Mouse (Mus musculus): ENCODE measurements at regions not wholly inside any gene's neighbourhood (a gene's known extent, or its start where the extent isn't known, plus 50 kb on each side); places are given as distances from the start of the nearest gene placed in this dataset.
A peak's percentile ranks its signal among the peaks of the same experiment; 100 is the strongest.

GRCm38 (mm10) chr2:149467801-149468200, 62.9 kb downstream of the Cst10 start:
- DNase-seq (ENCODE audit: low spot score) = peak; percentile 38

GRCm38 (mm10) chr2:149472411-149472810, 67.6 kb downstream of the Cst10 start:
- no peak for DNase-seq (ENCODE audit: low spot score)

DNA sequence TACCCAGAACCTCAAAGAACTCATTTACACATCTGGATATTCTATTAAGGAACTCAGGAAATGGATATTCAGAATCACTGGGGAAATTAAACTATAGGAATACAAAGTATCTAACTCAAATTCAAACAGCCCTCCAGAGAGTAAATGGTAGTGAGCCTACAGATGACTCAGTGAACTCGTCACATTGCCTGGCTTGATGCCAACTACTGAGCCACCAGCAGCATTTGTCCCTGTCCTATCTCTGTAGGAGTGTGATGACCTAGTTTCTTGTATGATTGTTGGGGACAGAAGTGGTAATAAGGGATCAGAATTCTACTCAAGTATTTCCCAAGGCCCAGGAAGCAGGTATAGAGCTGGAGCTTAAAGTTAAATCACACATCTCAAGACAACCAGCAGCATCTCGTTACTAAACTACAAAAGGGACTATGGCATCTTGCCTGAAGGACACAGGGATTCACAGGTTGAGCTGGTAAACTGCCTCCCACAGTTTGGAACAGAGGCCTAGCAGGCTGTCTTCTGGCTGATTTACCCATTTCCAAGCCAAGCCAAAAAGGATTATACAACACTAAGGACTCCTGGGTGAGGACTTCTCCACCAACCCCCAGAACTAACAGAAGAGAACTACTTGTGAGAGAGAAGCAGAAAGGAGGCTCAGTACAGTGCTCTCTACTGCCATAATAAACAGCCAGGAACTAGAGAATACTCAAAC, 88.6 kb downstream of the Cst10 start:
- DNase-seq (ENCODE audit: low spot score) = no peak

DNA sequence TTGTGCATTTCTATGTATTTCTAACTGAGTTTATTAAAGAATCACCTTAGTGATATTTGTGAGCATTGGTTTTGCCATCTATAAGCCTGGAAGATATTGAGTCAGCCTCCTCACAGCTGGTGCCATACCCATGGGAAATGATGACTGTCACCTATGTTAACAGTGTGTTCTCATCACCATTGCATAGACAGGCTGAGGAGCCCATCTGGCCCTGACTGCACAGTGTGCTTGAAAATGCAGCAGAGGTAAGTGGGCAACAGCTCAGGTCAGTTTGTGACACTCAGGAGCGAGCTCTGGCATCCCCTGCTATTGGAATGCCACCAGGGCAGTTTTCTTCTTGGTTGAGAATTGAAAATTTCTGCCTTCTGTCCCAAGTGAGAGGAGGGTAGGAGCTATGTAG, 108.0 kb downstream of the Cst10 start:
- no peak for DNase-seq (ENCODE audit: low spot score)

DNA sequence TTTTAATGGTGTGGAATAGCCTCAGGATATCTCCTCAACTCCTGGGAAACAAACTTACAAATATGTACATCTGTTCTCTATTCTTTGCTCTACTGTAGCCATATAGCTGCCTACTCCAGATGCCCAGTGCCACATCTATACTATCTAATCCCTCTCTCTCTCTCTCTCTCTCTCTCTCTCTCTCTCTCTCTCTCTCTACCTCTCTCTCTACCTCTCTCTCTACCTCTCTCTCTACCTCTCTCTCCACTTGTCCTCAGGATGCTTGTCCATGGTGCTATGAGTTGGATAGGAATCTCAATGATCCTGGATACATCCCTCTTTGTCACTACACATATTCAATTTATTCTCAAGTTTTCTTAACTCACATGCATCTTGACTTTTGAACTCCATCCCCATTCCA, 119.6 kb downstream of the Cst10 start:
- DNase-seq (ENCODE audit: low spot score) = no peak

DNA sequence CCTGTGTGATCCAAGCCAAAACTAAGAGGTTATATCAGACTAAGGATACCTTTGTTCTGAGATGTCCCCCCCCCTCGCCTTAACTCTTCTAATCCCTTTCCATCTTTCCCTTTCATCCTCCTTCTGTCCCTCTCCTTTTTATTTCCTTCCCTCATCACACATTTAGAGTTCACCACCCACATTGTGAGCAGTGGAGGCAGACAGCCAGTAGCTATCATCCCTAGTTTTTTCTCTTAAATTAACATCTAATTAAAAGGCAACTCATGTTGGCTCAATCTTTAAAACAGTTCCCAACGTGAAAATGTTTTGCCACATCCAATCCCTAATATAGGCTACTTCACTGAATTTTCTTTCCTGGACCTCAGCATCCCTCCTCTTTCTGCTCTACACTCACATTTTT, 138.0 kb downstream of the Cst10 start:
- no peak for DNase-seq (ENCODE audit: low spot score)

GRCm38 (mm10) chr2:149545708-149546107, 140.9 kb downstream of the Cst10 start:
- no peak for DNase-seq (ENCODE audit: low spot score)

DNA sequence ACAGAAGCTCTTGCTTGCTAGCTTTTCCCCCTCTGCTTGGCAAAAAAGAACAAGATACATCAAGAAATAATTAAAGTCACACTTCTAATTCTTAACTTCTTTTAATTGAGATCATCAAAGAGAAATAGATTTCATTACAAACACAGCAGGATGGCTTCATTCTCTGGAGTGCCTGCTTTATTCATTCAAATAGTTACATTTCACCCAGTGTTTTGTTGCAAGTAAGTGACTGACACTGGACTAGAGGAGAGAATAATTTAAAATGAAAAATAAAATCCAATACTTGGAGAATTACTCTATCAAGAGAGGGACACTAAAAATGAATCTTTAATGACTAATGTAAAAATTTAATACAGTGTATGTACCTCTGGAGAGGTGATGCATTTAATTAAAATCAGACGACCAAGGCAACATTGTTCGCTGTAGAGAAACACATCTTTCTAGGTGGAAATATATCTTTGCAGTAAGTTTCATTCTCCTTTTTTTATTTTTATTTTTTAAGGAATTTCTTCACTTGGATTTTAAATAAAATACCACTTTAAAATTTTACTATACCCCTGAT, 141.9 kb downstream of the Cst10 start:
- DNase-seq (ENCODE audit: low spot score) = no peak

GRCm38 (mm10) chr2:149555209-149555608, 150.4 kb downstream of the Cst10 start:
- no peak for DNase-seq (ENCODE audit: low spot score)

- DNase-seq (ENCODE audit: low spot score) = no peak
These were observed 168.9 kb downstream of the Cst10 start for GRCm38 (mm10) chr2:149573773-149574172.

GRCm38 (mm10) chr2:149602581-149602980, 197.7 kb downstream of the Cst10 start:
- DNase-seq (ENCODE audit: low spot score) = no peak

DNA sequence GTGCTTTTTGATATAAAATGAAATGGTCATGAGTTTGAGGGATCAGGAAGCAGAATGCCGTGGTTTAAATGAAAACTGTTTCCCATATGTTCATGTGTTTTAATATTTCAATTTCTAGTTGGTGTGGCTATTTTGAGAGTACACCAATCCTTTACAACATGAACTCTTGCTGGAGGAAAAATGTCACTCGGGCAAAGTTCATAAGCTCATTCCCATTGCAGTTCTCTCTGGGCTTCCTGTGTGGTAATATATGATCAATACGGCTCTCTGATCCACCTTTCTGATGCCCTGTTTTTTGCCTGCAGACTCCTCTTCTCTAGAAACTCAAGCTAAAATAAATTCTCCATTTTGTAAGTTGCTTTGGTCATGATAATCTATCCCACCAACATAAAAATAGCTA, 208.5 kb downstream of the Cst10 start:
- DNase-seq (ENCODE audit: low spot score) = no peak

DNA sequence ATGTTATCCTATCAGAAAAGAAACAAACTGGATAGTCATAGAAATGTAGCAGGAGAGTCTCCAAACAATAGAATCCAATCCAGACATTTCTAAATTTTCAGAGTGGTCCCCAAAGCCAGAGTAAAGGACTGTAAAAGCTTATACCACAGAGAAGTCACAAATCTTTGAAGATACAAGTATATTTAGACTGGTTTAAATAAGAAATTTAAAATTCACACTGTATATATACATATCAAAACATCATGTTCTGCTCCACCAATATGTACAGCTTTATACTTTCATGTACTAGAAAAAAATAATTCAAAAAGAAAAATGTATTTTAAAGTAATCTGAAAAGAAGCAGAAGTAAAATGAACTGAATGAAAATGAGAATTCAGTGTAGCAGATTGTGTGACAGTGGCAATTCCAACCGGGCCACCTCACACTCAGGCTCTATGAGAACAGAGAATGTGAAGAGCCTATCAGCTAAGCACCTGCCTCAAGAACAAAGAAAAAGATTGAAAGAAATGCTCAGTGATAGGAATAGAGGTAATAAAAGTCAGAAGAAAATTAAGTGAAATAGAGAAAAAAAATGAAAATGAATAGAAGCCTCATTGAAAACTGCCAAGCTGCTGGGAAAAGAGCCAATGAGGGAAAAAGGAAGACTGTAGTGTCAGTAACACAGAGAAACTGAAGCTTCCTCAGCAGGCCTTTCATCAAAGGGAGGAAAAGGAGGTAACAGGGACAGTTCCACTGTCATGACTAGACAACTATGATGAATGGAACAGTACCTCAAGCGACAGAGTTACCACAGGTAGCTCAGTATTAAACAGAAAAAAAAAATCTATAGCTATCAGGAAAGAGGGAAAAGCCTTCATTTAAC, 209.5 kb downstream of the Cst10 start:
- DNase-seq (ENCODE audit: low spot score) = no peak

GRCm38 (mm10) chr2:149625626-149626025, 203.4 kb upstream of the Syndig1 start:
- no peak for DNase-seq (ENCODE audit: low spot score)

DNA sequence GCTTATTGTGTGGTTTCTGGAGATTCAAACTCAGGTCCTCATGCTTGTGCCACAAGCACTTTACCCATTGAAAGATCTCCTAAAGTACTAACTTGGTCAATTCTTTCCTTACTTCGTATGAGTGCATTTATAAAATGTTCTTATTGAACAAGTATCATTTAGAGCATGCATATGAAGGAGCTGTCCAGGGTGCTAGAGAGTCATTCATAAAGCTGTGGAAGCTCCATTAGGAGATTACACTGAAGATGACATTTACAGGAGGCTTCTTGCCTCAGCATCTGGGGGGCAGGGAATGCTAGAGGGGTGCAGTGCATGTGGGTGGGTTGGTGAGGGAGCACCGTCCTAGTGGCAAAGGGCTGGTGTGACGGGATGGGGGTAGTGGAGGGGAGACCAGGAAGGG, 187.8 kb upstream of the Syndig1 start:
- no peak for DNase-seq (ENCODE audit: low spot score)

- no peak for DNase-seq (ENCODE audit: low spot score)
These were observed 177.2 kb upstream of the Syndig1 start for GRCm38 (mm10) chr2:149651829-149652228.

DNA sequence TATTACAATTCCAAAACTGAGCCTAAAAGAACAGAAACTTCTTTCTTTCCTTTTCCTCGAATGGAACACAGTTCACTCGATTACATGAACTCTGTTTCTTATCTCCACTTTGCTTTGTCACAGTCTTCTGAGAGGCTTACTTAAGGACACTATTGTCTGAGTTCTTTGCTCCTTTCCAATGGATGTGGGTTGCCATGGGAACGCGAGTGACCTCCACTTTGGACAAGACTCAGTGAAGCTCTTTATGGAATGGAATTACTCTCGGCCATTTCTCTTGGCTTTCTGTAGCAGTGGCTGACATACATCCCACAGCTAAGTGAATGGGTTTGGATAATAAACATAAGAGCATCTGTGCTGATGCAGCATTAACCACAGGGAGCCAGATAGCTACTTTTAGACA, 167.9 kb upstream of the Syndig1 start:
- DNase-seq (ENCODE audit: low spot score) = no peak

GRCm38 (mm10) chr2:149664377-149664776, 164.6 kb upstream of the Syndig1 start:
- no peak for DNase-seq (ENCODE audit: low spot score)

GRCm38 (mm10) chr2:149666412-149666811, 162.6 kb upstream of the Syndig1 start:
- no peak for DNase-seq (ENCODE audit: low spot score)

GRCm38 (mm10) chr2:149671870-149672269, 157.1 kb upstream of the Syndig1 start:
- no peak for DNase-seq (ENCODE audit: low spot score)

GRCm38 (mm10) chr2:149679822-149680459, 149.1 kb upstream of the Syndig1 start:
- DNase-seq (ENCODE audit: low spot score) = no peak

GRCm38 (mm10) chr2:149722342-149722741, 106.7 kb upstream of the Syndig1 start:
- DNase-seq (ENCODE audit: low spot score) = no peak

- DNase-seq (ENCODE audit: low spot score) = no peak
These were observed 104.7 kb upstream of the Syndig1 start for GRCm38 (mm10) chr2:149724279-149724678.

Data from testis, postnatal 10 days (tissue).